Mouse (Mus musculus): ENCODE results near the gene Tmem253. TPM values are rescaled to one million over a fixed set of nuclear protein-coding genes. Genes with fewer than 3 reads are reported as not detected.
"Not testable (repeated sequence)": the region's sequence is repeated elsewhere in the genome, so short reads cannot be mapped to it uniquely, and the experiment has no call there.

Gene Tmem253
- polyA plus RNA-seq, 1 experiment from 2014 or later, result 0.39 TPM

- Histone ChIP-seq H3K4me1 (peaks cover 41% of the 10 kb centered on the region), H3K9ac (no peak overlapping the region), H3K9me3 (replicated peaks) (no peaks in the 10 kb centered on the region), H3K4me3 (no peak overlapping the region), H3K27me3 (replicated peaks) (0 out of 2 replicates have a peak, but pooled peaks cover 4% of the 10 kb centered on the region), H3K36me3 (no peaks in the 10 kb centered on the region), H3K27ac (no peak overlapping the region), H3K4me2 (no peak overlapping the region)
- no peak for ATAC-seq
- WGBS (ENCODE audit: insufficient replicate concordance), result 80% methylated on average over 4 of the region's 4 CpGs
Measured at GRCm38 (mm10) chr14:52026342-52026741, 10.9 kb downstream of the Tmem253 start.

- no peak overlapping the region for H3K27ac ChIP-seq
- no peaks in the 10 kb centered on the region for H3K36me3 ChIP-seq
- no peak overlapping the region for H3K4me3 ChIP-seq
- H3K9ac ChIP-seq, result no peak overlapping the region
- no peaks in the 10 kb centered on the region for H3K4me1 ChIP-seq
- H3K9me3 ChIP-seq (replicated peaks), result no peaks in the 10 kb centered on the region
- H3K4me2 ChIP-seq, result no peak overlapping the region
- no peak for ATAC-seq
- no peaks in the 10 kb centered on the region; the same call in 1 of the 2 replicates for H3K27me3 ChIP-seq (replicated peaks)
- 71% methylated on average over 6 of the region's 6 CpGs for whole genome bisulfite sequencing (ENCODE audit: insufficient replicate concordance)
Measured at GRCm38 (mm10) chr14:52035926-52036325, 20.5 kb downstream of the Tmem253 start.

GRCm38 (mm10) chr14:52039332-52039731 is 23.9 kb downstream of the Tmem253 start:
- no peak overlapping the region for H3K4me2 ChIP-seq

GRCm38 (mm10) chr14:52042359-52042758 is 26.9 kb downstream of the Tmem253 start, which contains the start of gene Olfr221:
Gene Olfr221, minus strand, starts transcription at chr14:52042459.
- not testable (repeated sequence) for H3K27me3 ChIP-seq (replicated peaks); H3K9me3 ChIP-seq (replicated peaks); H3K27ac ChIP-seq; H3K9ac ChIP-seq; H3K4me2 ChIP-seq; H3K4me3 ChIP-seq; H3K36me3 ChIP-seq; H3K4me1 ChIP-seq; ATAC-seq
- WGBS (ENCODE audit: insufficient replicate concordance), result 12% methylated on average over 3 of the region's 3 CpGs

More at GRCm38 (mm10) chr14:52039332-52039731, 23.9 kb downstream of the Tmem253 start:
- Histone ChIP-seq H3K27ac (no peak overlapping the region), H3K36me3 (no peaks in the 10 kb centered on the region), H3K27me3 (replicated peaks) (no peaks in the 10 kb centered on the region; the same call in 1 of the 2 replicates), H3K4me1 (no peaks in the 10 kb centered on the region), H3K9me3 (replicated peaks) (no peaks in the 10 kb centered on the region), H3K4me3 (no peak overlapping the region), H3K9ac (no peak overlapping the region)
- no peak for ATAC-seq
- whole genome bisulfite sequencing (ENCODE audit: insufficient replicate concordance), result 61% methylated on average over 5 of the region's 5 CpGs

- Histone ChIP-seq H3K4me2 (no peak overlapping the region), H3K9ac (no peak overlapping the region), H3K27me3 (replicated peaks) (no peaks in the 10 kb centered on the region), H3K9me3 (replicated peaks) (no peaks in the 10 kb centered on the region), H3K4me1 (peaks cover 8% of the 10 kb centered on the region; the same call in 1 of the 2 replicates), H3K4me3 (no peak overlapping the region), H3K27ac (no peak overlapping the region), H3K36me3 (no peaks in the 10 kb centered on the region)
- ATAC-seq, result no peak
- 65% methylated on average over 6 of the region's 6 CpGs for WGBS (ENCODE audit: insufficient replicate concordance)
Measured at GRCm38 (mm10) chr14:52043446-52043845, 28.0 kb downstream of the Tmem253 start.

GRCm38 (mm10) chr14:52044901-52045678 is 29.6 kb downstream of the Tmem253 start:
- no peaks in the 10 kb centered on the region for H3K36me3 ChIP-seq

GRCm38 (mm10) chr14:52045966-52046565 is 30.6 kb downstream of the Tmem253 start:
- Histone ChIP-seq H3K9me3 (replicated peaks) (no peaks in the 10 kb centered on the region), H3K36me3 (no peaks in the 10 kb centered on the region), H3K4me3 (no peak overlapping the region), H3K27ac (no peak overlapping the region), H3K4me1 (peaks cover 8% of the 10 kb centered on the region; the same call in 1 of the 2 replicates), H3K4me2 (no peak overlapping the region), H3K9ac (no peak overlapping the region), H3K27me3 (replicated peaks) (no peaks in the 10 kb centered on the region)
- no peak for ATAC-seq
- 69% methylated on average over 9 of the region's 9 CpGs for WGBS (ENCODE audit: insufficient replicate concordance)

More at GRCm38 (mm10) chr14:52044901-52045678, 29.6 kb downstream of the Tmem253 start:
- no peak overlapping the region for H3K9ac ChIP-seq
- H3K27me3 ChIP-seq (replicated peaks), result no peaks in the 10 kb centered on the region
- H3K4me3 ChIP-seq, result no peak overlapping the region
- peak overlapping the region; percentile 25 for H3K4me2 ChIP-seq
- WGBS (ENCODE audit: insufficient replicate concordance), result 6% methylated on average over 8 of the region's 8 CpGs
- H3K4me1 ChIP-seq, result peaks cover 8% of the 10 kb centered on the region; the same call in 1 of the 2 replicates
- H3K9me3 ChIP-seq (replicated peaks), result no peaks in the 10 kb centered on the region
- no peak overlapping the region for H3K27ac ChIP-seq
- ATAC-seq, result 0 out of 2 replicates have a peak, but pooled peaks have one; percentile 32

GRCm38 (mm10) chr14:52052720-52053119 is 37.3 kb downstream of the Tmem253 start:
- 70% methylated on average over 3 of the region's 3 CpGs for WGBS (ENCODE audit: insufficient replicate concordance)
- not testable (repeated sequence) for H3K4me3 ChIP-seq; H3K4me2 ChIP-seq; H3K9me3 ChIP-seq (replicated peaks); H3K27me3 ChIP-seq (replicated peaks); H3K36me3 ChIP-seq; ATAC-seq; H3K4me1 ChIP-seq; H3K9ac ChIP-seq; H3K27ac ChIP-seq

GRCm38 (mm10) chr14:52059982-52060381 is 44.5 kb downstream of the Tmem253 start:
- Histone ChIP-seq H3K9me3 (replicated peaks) (no peaks in the 10 kb centered on the region), H3K27me3 (replicated peaks) (peaks cover 5% of the 10 kb centered on the region), H3K4me3 (no peak overlapping the region), H3K36me3 (no peaks in the 10 kb centered on the region), H3K9ac (no peak overlapping the region), H3K27ac (no peak overlapping the region), H3K4me1 (no peaks in the 10 kb centered on the region), H3K4me2 (no peak overlapping the region)
- no peak for ATAC-seq
- 63% methylated on average over 4 of the region's 4 CpGs for WGBS (ENCODE audit: insufficient replicate concordance)

- H3K27ac ChIP-seq, result no peak overlapping the region
- no peak overlapping the region for H3K4me2 ChIP-seq
- H3K9ac ChIP-seq, result no peak overlapping the region
- H3K4me1 ChIP-seq, result no peaks in the 10 kb centered on the region
- peaks cover 5% of the 10 kb centered on the region for H3K27me3 ChIP-seq (replicated peaks)
- no peak overlapping the region for H3K4me3 ChIP-seq
- ATAC-seq, result no peak
- no peaks in the 10 kb centered on the region for H3K36me3 ChIP-seq
- WGBS (ENCODE audit: insufficient replicate concordance), result 74% methylated on average over 1 of the region's 1 CpGs
- H3K9me3 ChIP-seq (replicated peaks), result no peaks in the 10 kb centered on the region
Measured at GRCm38 (mm10) chr14:52060800-52061199, 45.3 kb downstream of the Tmem253 start.

GRCm38 (mm10) chr14:52061798-52062197 is 46.3 kb downstream of the Tmem253 start:
- H3K27ac ChIP-seq, result no peak overlapping the region
- ATAC-seq, result no peak
- 65% methylated on average over 8 of the region's 8 CpGs for WGBS (ENCODE audit: insufficient replicate concordance)
- no peak overlapping the region for H3K4me3 ChIP-seq
- H3K9ac ChIP-seq, result no peak overlapping the region
- H3K27me3 ChIP-seq (replicated peaks), result peaks cover 5% of the 10 kb centered on the region
- no peaks in the 10 kb centered on the region for H3K4me1 ChIP-seq
- H3K9me3 ChIP-seq (replicated peaks), result no peaks in the 10 kb centered on the region
- no peak overlapping the region for H3K4me2 ChIP-seq
- H3K36me3 ChIP-seq, result no peaks in the 10 kb centered on the region

- Histone ChIP-seq H3K27ac (no peak overlapping the region), H3K9me3 (replicated peaks) (no peaks in the 10 kb centered on the region), H3K4me1 (no peaks in the 10 kb centered on the region), H3K27me3 (replicated peaks) (peaks cover 5% of the 10 kb centered on the region), H3K36me3 (peaks cover 9% of the 10 kb centered on the region), H3K9ac (no peak overlapping the region), H3K4me2 (no peak overlapping the region), H3K4me3 (no peak overlapping the region)
- no peak for ATAC-seq
- 46% methylated on average over 4 of the region's 4 CpGs for WGBS (ENCODE audit: insufficient replicate concordance)
Measured at GRCm38 (mm10) chr14:52066135-52066534, 50.7 kb downstream of the Tmem253 start.
